Comparison of ENCODE assay signal across 16 mouse cellular contexts in genomic region chr10:42246483-42246882, GRCm38 (mm10). TPM values are rescaled to one million over a fixed set of nuclear protein-coding genes. Genes with fewer than 3 reads are reported as not detected.
A peak's percentile ranks its signal among the peaks of the same experiment; 100 is the strongest.
DNase-seq lines count a peak whose midpoint lies in the region; ATAC-seq and TF ChIP-seq lines count a peak whose summit lies in the region.
"Had no signal": no experiment of that assay in that cellular context is flagged by ENCODE, and none has a peak within 500 bp of the region (broad histone marks: within the 10 kb centered on the region; RNA-seq: fewer than 3 reads in every experiment).

No protein-coding gene starts in this region.

- no peak for TF ChIP-seq POLR2A in kidney, adult 2 months (IDR thresholded peaks at IDR 0.05; ENCODE audit: low read depth, low read length)

- peaks cover 100% of the 10 kb centered on the region for H3K36me3 ChIP-seq in erythroblast, embryonic 14.5 days (ENCODE audit: control insufficient read depth)
- no peaks in the 10 kb centered on the region for H3K36me3 ChIP-seq in kidney, adult 2 months (ENCODE audit: control insufficient read depth, insufficient read depth, low read length)
- H3K36me3 ChIP-seq in kidney, embryonic 15.5 days = 0 out of 2 replicates have a peak, but pooled peaks cover 5% of the 10 kb centered on the region
- peaks cover 75% of the 10 kb centered on the region for H3K36me3 ChIP-seq in liver, embryonic 12.5 days
- H3K36me3 ChIP-seq: midbrain, embryonic 15.5 days; neural tube, embryonic 13.5 days had no signal

- no peaks in the 10 kb centered on the region for H3K9me3 ChIP-seq in erythroblast, embryonic 14.5 days (ENCODE audit: control insufficient read depth, low read length)
- no peaks in the 10 kb centered on the region for H3K9me3 ChIP-seq in kidney, embryonic 15.5 days (replicated peaks)
- H3K9me3 ChIP-seq in liver, embryonic 12.5 days (replicated peaks) = no peaks in the 10 kb centered on the region
- H3K9me3 ChIP-seq: midbrain, embryonic 15.5 days; neural tube, embryonic 13.5 days had no signal

- DNase-seq in kidney, adult 2 months = peak; percentile 50
- DNase-seq in ZHBTc4 (ENCODE audit: low read depth, low spot score) = peak; percentile 92
- DNase-seq in adrenal gland, postnatal 4 days (ENCODE audit: low spot score in 2 of 2) = no peak
- DNase-seq in right cerebral cortex, postnatal 4 days = no peak
- DNase-seq: adrenal gland, postnatal 10 days; gastrocnemius, postnatal 36 days; right cerebral cortex, adult 18-20 months; thymus, postnatal 14 days had no signal

- 40% methylated on average over 3 of the region's 3 CpGs for WGBS in kidney, adult 2 months
- WGBS in kidney, embryonic 15.5 days = 73% methylated on average over 3 of the region's 3 CpGs
- 68% methylated on average over 3 of the region's 3 CpGs for WGBS in liver, embryonic 12.5 days (ENCODE audit: insufficient replicate concordance)

- peak overlapping the region; percentile 68 for H3K27ac ChIP-seq in kidney, adult 2 months (ENCODE audit: insufficient read depth, low read depth, low read length)
- no peak overlapping the region for H3K27ac ChIP-seq in kidney, embryonic 15.5 days
- peak overlapping the region; percentile 96 for H3K27ac ChIP-seq in liver, embryonic 12.5 days
- H3K27ac ChIP-seq: layer of hippocampus, adult 2 months; midbrain, embryonic 15.5 days; neural tube, embryonic 13.5 days had no signal

- peaks cover 100% of the 10 kb centered on the region for H3K4me1 ChIP-seq in erythroblast, embryonic 14.5 days (ENCODE audit: control insufficient read depth)
- H3K4me1 ChIP-seq in kidney, adult 2 months (ENCODE audit: control insufficient read depth, insufficient read depth, low read length) = peaks cover 56% of the 10 kb centered on the region
- H3K4me1 ChIP-seq in kidney, embryonic 15.5 days = peaks cover 48% of the 10 kb centered on the region
- peaks cover 100% of the 10 kb centered on the region for H3K4me1 ChIP-seq in liver, embryonic 12.5 days

- no peak for TF ChIP-seq CTCF in kidney, adult 2 months (conservative IDR thresholded peaks at IDR 0.05; ENCODE audit: insufficient read depth, insufficient read length, low read depth, low read length)

- no peak overlapping the region for H3K4me2 ChIP-seq in kidney, embryonic 15.5 days
- H3K4me2 ChIP-seq in liver, embryonic 12.5 days = peak overlapping the region; percentile 72
- H3K4me2 ChIP-seq: midbrain, embryonic 15.5 days; neural tube, embryonic 13.5 days had no signal

- peak overlapping the region; percentile 21 for H3K4me3 ChIP-seq in erythroblast, embryonic 14.5 days (replicated peaks)
- no peak overlapping the region for H3K4me3 ChIP-seq in kidney, adult 2 months (ENCODE audit: insufficient read depth, low read depth, low read length)
- no peak overlapping the region for H3K4me3 ChIP-seq in kidney, embryonic 15.5 days (replicated peaks)
- no peak overlapping the region for H3K4me3 ChIP-seq in liver, embryonic 12.5 days
- H3K4me3 ChIP-seq: layer of hippocampus, adult 2 months; midbrain, embryonic 15.5 days; neural tube, embryonic 13.5 days had no signal

- no peaks in the 10 kb centered on the region for H3K27me3 ChIP-seq in erythroblast, embryonic 14.5 days (ENCODE audit: control insufficient read depth)
- H3K27me3 ChIP-seq in kidney, adult 2 months (replicated peaks; ENCODE audit: control insufficient read depth, insufficient read depth, low read length) = no peaks in the 10 kb centered on the region
- H3K27me3 ChIP-seq in kidney, embryonic 15.5 days = no peaks in the 10 kb centered on the region
- no peaks in the 10 kb centered on the region for H3K27me3 ChIP-seq in liver, embryonic 12.5 days (replicated peaks)
- H3K27me3 ChIP-seq: midbrain, embryonic 15.5 days; neural tube, embryonic 13.5 days had no signal

- no peak overlapping the region for H3K9ac ChIP-seq in kidney, embryonic 15.5 days
- peak overlapping the region; percentile 74 for H3K9ac ChIP-seq in liver, embryonic 12.5 days
- H3K9ac ChIP-seq: midbrain, embryonic 15.5 days; neural tube, embryonic 13.5 days had no signal

- ATAC-seq in erythroblast, adult 5-6 weeks (replicated peaks; ENCODE audit: low FRiP score, poor library complexity, severe bottlenecking) = no peak
- ATAC-seq in kidney, embryonic 15.5 days (replicated peaks; ENCODE audit: low FRiP score) = no peak
- no peak for ATAC-seq in liver, embryonic 12.5 days
- ATAC-seq: forebrain, embryonic 14.5 days; midbrain, embryonic 15.5 days had no signal

RNA-seq across cellular contexts. Expression of gene Foxo3, which starts 30.1 kb away (rescaled TPM):
- polyA plus RNA-seq in erythroblast, embryonic 14.5 days (2012) = 14.6 and 19.0 TPM in 2 replicates
- total RNA-seq in erythroblast, adult 5-6 weeks (2015; ENCODE audit: low replicate concordance) = 160 and 187 TPM in 2 replicates
- 378 and 459 TPM in 2 replicates for total RNA-seq in erythroblast, adult 5-6 weeks (2017; ENCODE audit: low replicate concordance)
- 29.2 and 35.5 TPM in 2 replicates for polyA plus RNA-seq in kidney, adult 2 months (2012; rRNA removed)
- polyA plus RNA-seq in kidney, embryonic 15.5 days (2015; fragmentation: Nextera tagmentation; extraction: Ambion mirVana) = 6.1 and 7.0 TPM in 2 replicates
- polyA plus RNA-seq in liver, embryonic 12.5 days (2016; fragmentation: Nextera tagmentation; extraction: Ambion mirVana) = 16.9 and 17.9 TPM in 2 replicates
- 10 to 100 TPM; 71.7 to 72.8 TPM for total RNA-seq in adrenal gland, postnatal 4 days (2021)

Comparison
In these comparisons a context has a peak if more than half of its experiments do, and no peak if none do; other contexts are left out.
1. DNase-seq: peak in kidney, adult 2 months (single experiment) and ZHBTc4 (single experiment); none in adrenal gland, postnatal 4 days (0 of 2) and right cerebral cortex, postnatal 4 days (single experiment).